Mouse (Mus musculus) forebrain, embryonic 15.5 days (tissue): ENCODE data around the gene Fggy. TPM values are rescaled to one million over a fixed set of nuclear protein-coding genes. Genes with fewer than 3 reads are reported as not detected.

Experiments
- ATAC-seq: fragments of 200-750 bp; cut with Nextera tagmentation; replicated peaks from 2 replicates; pipeline ENCODE4 v1.8.0; 2017; ENCODE audit warnings: mild to moderate bottlenecking, moderate TSS enrichment, moderate library complexity
- H3K27ac ChIP-seq: fragments of 300-500 bp; sonication (generic); replicated peaks from 2 replicates; pipeline ENCODE4 v1.5.1; 2015; ENCODE audit warnings: mild to moderate bottlenecking, inconsistent platforms
- H3K27me3 ChIP-seq: fragments of 300-500 bp; sonication (generic); 2 replicates; pipeline ENCODE4 v1.6.1; 2015; ENCODE audit warnings: inconsistent platforms
- H3K36me3 ChIP-seq: fragments of 300-500 bp; sonication (generic); 2 replicates; pipeline ENCODE4 v1.6.1; 2015; ENCODE audit warnings: mild to moderate bottlenecking, inconsistent platforms
- H3K4me1 ChIP-seq: fragments of 300-500 bp; sonication (generic); 2 replicates; pipeline ENCODE4 v1.6.1; 2015; ENCODE audit warnings: inconsistent platforms
- H3K4me2 ChIP-seq: fragments of 300-500 bp; sonication (generic); replicated peaks from 2 replicates; pipeline ENCODE4 v1.6.1; 2015; ENCODE audit warnings: mild to moderate bottlenecking, inconsistent platforms
- H3K4me3 ChIP-seq: fragments of 300-500 bp; sonication (generic); 2 replicates; pipeline ENCODE4 v1.5.1; 2015; ENCODE audit warnings: mild to moderate bottlenecking, inconsistent platforms
- H3K9ac ChIP-seq: fragments of 300-500 bp; sonication (generic); replicated peaks from 2 replicates; pipeline ENCODE4 v1.6.1; 2015; ENCODE audit warnings: mild to moderate bottlenecking, inconsistent platforms
- H3K9me3 ChIP-seq: fragments of 300-500 bp; sonication (generic); 2 replicates; pipeline ENCODE4 v1.6.1; 2016; ENCODE audit warnings: inconsistent platforms
- WGBS: fragments of 180-500 bp; shearing (Covaris S2); methylation state at CpG from one replicate; pipeline ENCODE4 v1.1.7; 2015; ENCODE audit warnings: mixed read lengths; 5-methylcytosine and 5-hydroxymethylcytosine counted together
- polyA plus RNA-seq: library from polyadenylated mRNA; unstranded; fragments of >200 nt; fragmentation: Nextera tagmentation; extraction: Ambion mirVana; gene quantifications from 2 replicates; pipeline ENCODE4 v1.2.1, GENCODE M21; 2015

Gene Fggy
- polyA plus RNA-seq, 1 experiment from 2014 or later, result 5.2 TPM

DNA sequence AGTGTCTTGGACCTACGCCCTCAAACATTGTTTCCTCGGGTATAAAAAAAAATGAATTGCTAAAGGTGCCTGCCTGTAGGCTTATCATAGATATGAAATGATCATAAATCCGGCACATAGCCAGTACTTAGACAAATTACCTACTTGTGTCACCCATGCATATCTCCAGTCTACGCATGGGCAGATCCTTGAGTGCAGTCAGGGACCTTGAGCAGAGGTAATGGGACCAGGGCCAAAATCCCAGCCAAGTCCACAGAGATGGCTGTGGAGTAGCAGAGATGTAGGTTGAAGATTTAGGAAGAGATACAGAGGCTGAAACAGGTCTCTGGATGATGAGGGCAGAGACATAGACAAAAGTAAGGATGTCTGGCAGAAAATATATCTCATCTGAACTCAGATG, 320.1 kb downstream of the Fggy start:
- H3K36me3 ChIP-seq, result no peaks in the 10 kb centered on the region
- no peak overlapping the region for H3K4me2 ChIP-seq
- H3K9ac ChIP-seq, result no peak overlapping the region
- no peak overlapping the region for H3K27ac ChIP-seq
- no peak overlapping the region for H3K4me3 ChIP-seq
- ATAC-seq, result no peak
- no peaks in the 10 kb centered on the region for H3K27me3 ChIP-seq
- H3K9me3 ChIP-seq, result no peaks in the 10 kb centered on the region
- H3K4me1 ChIP-seq, result no peaks in the 10 kb centered on the region
- 91% methylated on average over 4 of the region's 4 CpGs for WGBS

DNA sequence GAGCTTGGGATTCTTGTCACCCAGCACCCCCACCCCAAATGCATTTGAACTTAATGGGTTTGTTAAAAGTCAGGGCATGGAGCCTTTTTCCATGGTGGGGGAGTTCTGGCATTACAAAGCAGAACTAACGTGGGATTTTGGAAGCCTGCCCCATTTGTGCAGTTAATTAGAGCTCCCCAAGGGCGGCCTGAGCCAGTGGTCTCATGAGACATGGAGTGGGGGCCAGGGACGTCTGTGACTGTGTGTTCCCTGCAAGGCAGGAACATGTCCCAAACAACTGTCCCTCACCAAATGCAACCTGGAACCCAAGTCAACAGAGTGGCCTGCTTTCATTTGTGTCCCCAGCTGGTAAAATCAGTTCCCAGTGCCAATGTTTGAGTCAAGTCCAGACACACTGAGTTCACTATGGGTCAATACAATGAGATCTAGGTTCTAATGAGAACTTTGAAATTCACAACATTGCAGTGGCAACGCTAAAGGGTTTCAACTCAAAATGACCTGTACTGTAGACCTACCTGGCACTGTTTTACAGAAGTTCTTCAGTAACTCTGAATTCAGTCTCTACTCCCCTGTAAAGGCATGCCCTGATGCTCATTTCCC, 324.5 kb downstream of the Fggy start:
- 40% methylated on average over 4 of the region's 4 CpGs for WGBS
- H3K4me1 ChIP-seq, result no peaks in the 10 kb centered on the region

DNA sequence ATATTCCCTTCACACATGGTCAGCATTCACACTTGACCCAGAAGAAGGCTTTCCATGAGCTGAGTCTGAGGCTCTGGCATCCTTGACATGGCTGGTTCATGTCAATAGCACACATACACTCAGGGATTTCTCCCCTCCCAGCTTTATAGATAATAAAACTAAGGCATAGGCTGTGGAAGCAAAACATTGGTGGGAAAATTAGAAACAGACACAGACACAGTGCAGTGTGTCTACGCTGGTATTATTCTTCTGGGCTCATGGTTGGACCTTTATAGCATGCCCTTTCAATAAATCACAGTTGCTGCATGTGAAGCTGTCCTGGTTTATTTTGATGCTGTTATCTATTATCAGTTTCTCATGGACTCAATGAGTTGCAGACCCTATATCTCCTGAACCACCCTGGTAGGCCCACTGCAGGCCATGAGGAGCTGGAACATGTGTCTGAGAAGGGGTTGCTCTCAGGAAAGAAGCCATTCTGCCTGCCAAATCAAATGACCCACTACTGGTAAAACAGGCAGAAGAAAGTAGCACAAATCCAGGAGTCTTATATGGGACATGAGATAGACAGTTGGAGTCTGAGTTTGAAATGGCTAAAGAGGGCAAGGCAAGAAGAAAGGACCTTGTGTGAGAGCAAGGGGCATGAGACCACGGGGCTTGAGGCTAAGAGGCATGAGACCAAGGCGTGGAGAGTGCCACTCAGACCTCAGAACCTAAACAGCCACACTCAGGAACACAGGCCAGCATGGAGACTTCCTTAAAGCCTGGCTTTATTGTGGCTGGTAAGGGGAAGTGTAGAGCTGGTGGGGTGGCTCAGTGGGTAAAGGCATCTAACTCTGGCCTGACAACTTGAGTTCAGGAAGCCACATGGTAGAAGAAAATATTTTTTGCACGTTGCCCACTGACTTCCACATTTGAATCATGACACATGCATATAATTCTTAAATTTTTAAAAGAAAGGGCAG, 327.2 kb downstream of the Fggy start:
- 83% methylated on average over 4 of the region's 4 CpGs for WGBS
- Histone ChIP-seq H3K4me3 (no peak overlapping the region), H3K27ac (no peak overlapping the region), H3K27me3 (no peaks in the 10 kb centered on the region), H3K4me2 (no peak overlapping the region), H3K36me3 (no peaks in the 10 kb centered on the region), H3K9ac (no peak overlapping the region), H3K4me1 (no peaks in the 10 kb centered on the region), H3K9me3 (no peaks in the 10 kb centered on the region)
- ATAC-seq, result no peak

More for the DNA sequence above, 324.5 kb downstream of the Fggy start:
- ATAC-seq, result no peak
- no peaks in the 10 kb centered on the region for H3K36me3 ChIP-seq
- H3K4me2 ChIP-seq, result no peak overlapping the region
- no peaks in the 10 kb centered on the region for H3K9me3 ChIP-seq
- no peaks in the 10 kb centered on the region for H3K27me3 ChIP-seq
- no peak overlapping the region for H3K9ac ChIP-seq
- H3K27ac ChIP-seq, result no peak overlapping the region
- no peak overlapping the region for H3K4me3 ChIP-seq

GRCm38 (mm10) chr4:95895199-95895754, 338.0 kb downstream of the Fggy start:
- Histone ChIP-seq H3K36me3 (no peaks in the 10 kb centered on the region), H3K9me3 (no peaks in the 10 kb centered on the region), H3K4me3 (no peak overlapping the region), H3K4me1 (peaks cover 6% of the 10 kb centered on the region; the same call in 1 of the 2 replicates), H3K27me3 (no peaks in the 10 kb centered on the region), H3K27ac (no peak overlapping the region), H3K4me2 (no peak overlapping the region), H3K9ac (no peak overlapping the region)
- 79% methylated on average over 2 of the region's 2 CpGs for WGBS
- ATAC-seq, result no peak

GRCm38 (mm10) chr4:95896571-95896970, 339.3 kb downstream of the Fggy start:
- Histone ChIP-seq H3K9me3 (no peaks in the 10 kb centered on the region), H3K27ac (no peak overlapping the region)
- 49% methylated on average over 5 of the region's 5 CpGs for WGBS

GRCm38 (mm10) chr4:95897236-95897874, 340.0 kb downstream of the Fggy start:
- Histone ChIP-seq H3K4me1 (peaks cover 6% of the 10 kb centered on the region; the same call in 1 of the 2 replicates), H3K27ac (peak overlapping the region; percentile 12), H3K4me3 (no peak overlapping the region), H3K27me3 (no peaks in the 10 kb centered on the region), H3K9ac (no peak overlapping the region), H3K4me2 (no peak overlapping the region), H3K36me3 (no peaks in the 10 kb centered on the region), H3K9me3 (no peaks in the 10 kb centered on the region)
- 45% methylated on average over 7 of the region's 7 CpGs for WGBS
- peak; percentile 66 for ATAC-seq

More at GRCm38 (mm10) chr4:95896571-95896970, 339.3 kb downstream of the Fggy start:
- Histone ChIP-seq H3K27me3 (no peaks in the 10 kb centered on the region), H3K36me3 (no peaks in the 10 kb centered on the region), H3K4me3 (no peak overlapping the region), H3K4me2 (no peak overlapping the region), H3K9ac (no peak overlapping the region), H3K4me1 (peaks cover 6% of the 10 kb centered on the region; the same call in 1 of the 2 replicates)
- no peak for ATAC-seq

- H3K27ac ChIP-seq, result no peak overlapping the region
- H3K27me3 ChIP-seq, result no peaks in the 10 kb centered on the region
- peaks cover 6% of the 10 kb centered on the region; the same call in 1 of the 2 replicates for H3K4me1 ChIP-seq
- ATAC-seq, result no peak
- H3K4me2 ChIP-seq, result no peak overlapping the region
- H3K36me3 ChIP-seq, result no peaks in the 10 kb centered on the region
- no peak overlapping the region for H3K4me3 ChIP-seq
- H3K9me3 ChIP-seq, result no peaks in the 10 kb centered on the region
- 61% methylated on average over 6 of the region's 6 CpGs for WGBS
- no peak overlapping the region for H3K9ac ChIP-seq
These were observed 341.4 kb downstream of the Fggy start for GRCm38 (mm10) chr4:95898714-95899113.

GRCm38 (mm10) chr4:95899926-95900712, 342.8 kb downstream of the Fggy start:
- H3K4me1 ChIP-seq, result peaks cover 6% of the 10 kb centered on the region; the same call in 1 of the 2 replicates
- no peak overlapping the region for H3K4me2 ChIP-seq
- H3K4me3 ChIP-seq, result no peak overlapping the region
- no peaks in the 10 kb centered on the region for H3K9me3 ChIP-seq
- H3K27ac ChIP-seq, result no peak overlapping the region
- no peaks in the 10 kb centered on the region for H3K27me3 ChIP-seq
- no peak overlapping the region for H3K9ac ChIP-seq
- 47% methylated on average over 4 of the region's 4 CpGs for WGBS
- ATAC-seq, result no peak
- H3K36me3 ChIP-seq, result no peaks in the 10 kb centered on the region

GRCm38 (mm10) chr4:95900815-95901214, 343.5 kb downstream of the Fggy start:
- no peak overlapping the region for H3K27ac ChIP-seq
- H3K36me3 ChIP-seq, result no peaks in the 10 kb centered on the region
- no peak overlapping the region for H3K4me2 ChIP-seq
- H3K9ac ChIP-seq, result no peak overlapping the region
- peaks cover 6% of the 10 kb centered on the region; the same call in 1 of the 2 replicates for H3K4me1 ChIP-seq
- WGBS, result 57% methylated on average over 1 of the region's 1 CpGs
- no peak for ATAC-seq
- no peak overlapping the region for H3K4me3 ChIP-seq
- H3K27me3 ChIP-seq, result no peaks in the 10 kb centered on the region
- no peaks in the 10 kb centered on the region for H3K9me3 ChIP-seq

DNA sequence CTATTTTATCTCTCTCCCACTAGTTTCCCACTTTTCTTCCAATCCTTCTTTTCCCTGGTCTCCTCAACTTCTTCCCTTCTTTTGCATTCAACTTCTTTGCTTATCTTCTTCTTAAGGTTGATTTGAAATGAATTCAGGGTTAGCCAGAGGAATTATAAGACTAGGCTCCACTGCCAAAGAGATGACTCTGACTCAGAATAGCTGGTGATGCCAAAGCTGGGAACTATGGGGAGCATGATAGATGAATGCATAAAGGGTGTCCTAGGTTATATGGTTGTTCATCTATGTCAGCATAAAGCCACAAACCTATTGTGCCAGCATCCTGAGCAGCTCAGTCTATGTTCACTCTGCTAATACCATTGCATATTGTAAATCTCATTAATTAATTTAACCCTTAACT, 348.8 kb downstream of the Fggy start:
- no peak overlapping the region for H3K4me3 ChIP-seq
- no peak for ATAC-seq
- no peaks in the 10 kb centered on the region for H3K27me3 ChIP-seq
- H3K27ac ChIP-seq, result no peak overlapping the region
- no peaks in the 10 kb centered on the region for H3K4me1 ChIP-seq
- H3K9ac ChIP-seq, result no peak overlapping the region
- H3K36me3 ChIP-seq, result no peaks in the 10 kb centered on the region
- no peaks in the 10 kb centered on the region for H3K9me3 ChIP-seq
- no peak overlapping the region for H3K4me2 ChIP-seq
